Mouse (Mus musculus): ENCODE results near the gene Plekho1. TPM values are rescaled to one million over a fixed set of nuclear protein-coding genes. Genes with fewer than 3 reads are reported as not detected.
"Not testable (repeated sequence)": the region's sequence is repeated elsewhere in the genome, so short reads cannot be mapped to it uniquely, and the experiment has no call there.

Plekho1 gene
- polyA plus RNA-seq (2012; rRNA removed), result 65.8 and 73.9 TPM in 2 replicates

- Histone ChIP-seq H3K27me3 (ENCODE audit: control insufficient read depth, insufficient read depth, low read length) (no peaks in the 10 kb centered on the region), H3K4me1 (replicated peaks; ENCODE audit: control insufficient read depth, insufficient read depth, low read length) (peaks cover 31% of the 10 kb centered on the region), H3K27ac (ENCODE audit: control insufficient read depth, insufficient read depth, low read length) (peak within 1 kb of the TSS; percentile 58; the same call in 1 of the 2 replicates), H3K4me3 (ENCODE audit: control insufficient read depth, insufficient read depth, low read length) (peak within 1 kb of the TSS; percentile 71), H3K36me3 (ENCODE audit: control insufficient read depth, insufficient read depth, low read length) (no peaks in the 10 kb centered on the region)
- peak; percentile 53 for DNase-seq
- under 1% methylated on average over 84 of the region's 84 CpGs for WGBS
- no peak for TF ChIP-seq POLR2A (IDR thresholded peaks at IDR 0.05; ENCODE audit: control insufficient read depth, extremely low read depth, insufficient read depth, low read length, poor library complexity)
- TF ChIP-seq CTCF (IDR thresholded peaks at IDR 0.05; ENCODE audit: borderline replicate concordance, control insufficient read depth, extremely low read depth, insufficient read depth, low read length, poor library complexity), result no peak
Observed at GRCm38 (mm10) chr3:95995802-95996428, at the start of gene Plekho1. TSS of gene Plekho1 (minus strand) at chr3:95996001.

- DNase-seq; H3K27me3 ChIP-seq (ENCODE audit: control insufficient read depth, insufficient read depth, low read length); H3K27ac ChIP-seq (ENCODE audit: control insufficient read depth, insufficient read depth, low read length); H3K36me3 ChIP-seq (ENCODE audit: control insufficient read depth, insufficient read depth, low read length); H3K4me3 ChIP-seq (ENCODE audit: control insufficient read depth, insufficient read depth, low read length): not testable (repeated sequence)
- 87% methylated on average over 3 of the region's 3 CpGs for WGBS
- peaks cover 12% of the 10 kb centered on the region for H3K4me1 ChIP-seq (replicated peaks; ENCODE audit: control insufficient read depth, insufficient read depth, low read length)
Observed at GRCm38 (mm10) chr3:96044559-96044958, 48.8 kb upstream of the Plekho1 start.

GRCm38 (mm10) chr3:96043104-96043503 is 47.3 kb upstream of the Plekho1 start:
- Histone ChIP-seq H3K27me3 (ENCODE audit: control insufficient read depth, insufficient read depth, low read length) (no peaks in the 10 kb centered on the region), H3K4me1 (replicated peaks; ENCODE audit: control insufficient read depth, insufficient read depth, low read length) (peaks cover 12% of the 10 kb centered on the region), H3K36me3 (ENCODE audit: control insufficient read depth, insufficient read depth, low read length) (peaks cover 9% of the 10 kb centered on the region), H3K4me3 (ENCODE audit: control insufficient read depth, insufficient read depth, low read length) (no peak overlapping the region), H3K27ac (ENCODE audit: control insufficient read depth, insufficient read depth, low read length) (no peak overlapping the region)
- TF ChIP-seq POLR2A (IDR thresholded peaks at IDR 0.05; ENCODE audit: control insufficient read depth, extremely low read depth, insufficient read depth, low read length, poor library complexity) (no peak), CTCF (IDR thresholded peaks at IDR 0.05; ENCODE audit: borderline replicate concordance, control insufficient read depth, extremely low read depth, insufficient read depth, low read length, poor library complexity) (no peak)
- DNase-seq, result no peak
- WGBS, result 95% methylated on average over 1 of the region's 1 CpGs

- H3K27ac ChIP-seq (ENCODE audit: control insufficient read depth, insufficient read depth, low read length), result peak overlapping the region; percentile 22; the same call in 1 of the 2 replicates
- H3K36me3 ChIP-seq (ENCODE audit: control insufficient read depth, insufficient read depth, low read length), result peaks cover 9% of the 10 kb centered on the region
- H3K4me1 ChIP-seq (replicated peaks; ENCODE audit: control insufficient read depth, insufficient read depth, low read length), result peaks cover 12% of the 10 kb centered on the region
- no peak for DNase-seq
- TF ChIP-seq POLR2A (IDR thresholded peaks at IDR 0.05; ENCODE audit: control insufficient read depth, extremely low read depth, insufficient read depth, low read length, poor library complexity) (no peak), CTCF (IDR thresholded peaks at IDR 0.05; ENCODE audit: borderline replicate concordance, control insufficient read depth, extremely low read depth, insufficient read depth, low read length, poor library complexity) (no peak)
- no peaks in the 10 kb centered on the region for H3K27me3 ChIP-seq (ENCODE audit: control insufficient read depth, insufficient read depth, low read length)
- 95% methylated on average over 6 of the region's 6 CpGs for WGBS
- H3K4me3 ChIP-seq (ENCODE audit: control insufficient read depth, insufficient read depth, low read length), result no peak overlapping the region
Observed at GRCm38 (mm10) chr3:96041079-96041478, 45.3 kb upstream of the Plekho1 start.

- no peak overlapping the region for H3K4me3 ChIP-seq (ENCODE audit: control insufficient read depth, insufficient read depth, low read length)
- no peak for DNase-seq
- H3K27me3 ChIP-seq (ENCODE audit: control insufficient read depth, insufficient read depth, low read length), result no peaks in the 10 kb centered on the region
- TF ChIP-seq POLR2A (IDR thresholded peaks at IDR 0.05; ENCODE audit: control insufficient read depth, extremely low read depth, insufficient read depth, low read length, poor library complexity) (no peak), CTCF (IDR thresholded peaks at IDR 0.05; ENCODE audit: borderline replicate concordance, control insufficient read depth, extremely low read depth, insufficient read depth, low read length, poor library complexity) (no peak)
- no peak overlapping the region for H3K27ac ChIP-seq (ENCODE audit: control insufficient read depth, insufficient read depth, low read length)
- peaks cover 12% of the 10 kb centered on the region for H3K4me1 ChIP-seq (replicated peaks; ENCODE audit: control insufficient read depth, insufficient read depth, low read length)
- WGBS, result 24% methylated on average over 2 of the region's 2 CpGs
- H3K36me3 ChIP-seq (ENCODE audit: control insufficient read depth, insufficient read depth, low read length), result peaks cover 5% of the 10 kb centered on the region; the same call in 1 of the 2 replicates
Observed at GRCm38 (mm10) chr3:96040663-96041006, 44.8 kb upstream of the Plekho1 start.

GRCm38 (mm10) chr3:96039857-96040662 is 44.3 kb upstream of the Plekho1 start:
- Histone ChIP-seq H3K4me1 (replicated peaks; ENCODE audit: control insufficient read depth, insufficient read depth, low read length) (peaks cover 9% of the 10 kb centered on the region), H3K27ac (ENCODE audit: control insufficient read depth, insufficient read depth, low read length) (peak overlapping the region; percentile 69), H3K27me3 (ENCODE audit: control insufficient read depth, insufficient read depth, low read length) (no peaks in the 10 kb centered on the region), H3K36me3 (ENCODE audit: control insufficient read depth, insufficient read depth, low read length) (peaks cover under 1% of the 10 kb centered on the region; the same call in 1 of the 2 replicates), H3K4me3 (ENCODE audit: control insufficient read depth, insufficient read depth, low read length) (no peak overlapping the region)
- DNase-seq, result no peak
- WGBS, result 61% methylated on average over 9 of the region's 9 CpGs
- TF ChIP-seq POLR2A (IDR thresholded peaks at IDR 0.05; ENCODE audit: control insufficient read depth, extremely low read depth, insufficient read depth, low read length, poor library complexity) (no peak), CTCF (IDR thresholded peaks at IDR 0.05; ENCODE audit: borderline replicate concordance, control insufficient read depth, extremely low read depth, insufficient read depth, low read length, poor library complexity) (no peak)

All from thymus, adult 2 months (tissue).